Comparison of ENCODE assay signal across 31 mouse cellular contexts in genomic region chr19:48482946-48483345, GRCm38 (mm10).
DNase-seq lines count a peak whose midpoint lies in the region; ATAC-seq and TF ChIP-seq lines count a peak whose summit lies in the region.
"Had no signal": no experiment of that assay in that cellular context is flagged by ENCODE, and none has a peak within 500 bp of the region (broad histone marks: within the 10 kb centered on the region; RNA-seq: fewer than 3 reads in every experiment).

No protein-coding gene starts in this region.

- H3K27ac ChIP-seq in forebrain, embryonic 13.5 days: no peak overlapping the region
- no peak overlapping the region for H3K27ac ChIP-seq in forebrain, embryonic 10.5 days
- no peak overlapping the region for H3K27ac ChIP-seq in kidney, adult 2 months (ENCODE audit: insufficient read depth, low read depth, low read length)
- no peak overlapping the region for H3K27ac ChIP-seq in kidney, embryonic 16.5 days (ENCODE audit: low read length)
- H3K27ac ChIP-seq in midbrain, embryonic 14.5 days (replicated peaks; ENCODE audit: low read depth, low read length): no peak overlapping the region
- H3K27ac ChIP-seq in midbrain, embryonic 15.5 days: no peak overlapping the region
- no peak overlapping the region for H3K27ac ChIP-seq in forebrain, embryonic 16.5 days (ENCODE audit: low read length)
- H3K27ac ChIP-seq: heart, embryonic 13.5 days; hindbrain, embryonic 13.5 days; limb, embryonic 10.5 days; liver, embryonic 15.5 days; midbrain, embryonic 12.5 days; neural tube, embryonic 12.5 days; stomach, embryonic 15.5 days had no signal

- peaks cover 10% of the 10 kb centered on the region; the same call in 1 of the 2 replicates for H3K4me1 ChIP-seq in forebrain, embryonic 13.5 days
- H3K4me1 ChIP-seq in forebrain, embryonic 10.5 days: no peaks in the 10 kb centered on the region
- no peaks in the 10 kb centered on the region for H3K4me1 ChIP-seq in kidney, adult 2 months (ENCODE audit: control insufficient read depth, insufficient read depth, low read length)
- H3K4me1 ChIP-seq in kidney, embryonic 16.5 days (ENCODE audit: insufficient read depth, low read length): no peaks in the 10 kb centered on the region
- no peaks in the 10 kb centered on the region for H3K4me1 ChIP-seq in midbrain, embryonic 14.5 days (ENCODE audit: control insufficient read depth, insufficient read depth, low read length)
- H3K4me1 ChIP-seq in midbrain, embryonic 15.5 days: 0 out of 2 replicates have a peak, but pooled peaks cover 4% of the 10 kb centered on the region
- peaks cover 5% of the 10 kb centered on the region for H3K4me1 ChIP-seq in forebrain, embryonic 16.5 days (replicated peaks; ENCODE audit: control insufficient read depth, insufficient read depth, low read length)
- H3K4me1 ChIP-seq: limb, embryonic 10.5 days; liver, embryonic 15.5 days; midbrain, embryonic 12.5 days; neural tube, embryonic 12.5 days; stomach, embryonic 15.5 days had no signal

- H3K9me3 ChIP-seq in forebrain, embryonic 13.5 days (replicated peaks): no peaks in the 10 kb centered on the region
- H3K9me3 ChIP-seq in forebrain, embryonic 10.5 days: no peaks in the 10 kb centered on the region
- H3K9me3 ChIP-seq in kidney, embryonic 16.5 days (ENCODE audit: low read length): no peaks in the 10 kb centered on the region
- H3K9me3 ChIP-seq in midbrain, embryonic 14.5 days (ENCODE audit: control insufficient read depth, low read length): no peaks in the 10 kb centered on the region
- H3K9me3 ChIP-seq in midbrain, embryonic 15.5 days: no peaks in the 10 kb centered on the region
- H3K9me3 ChIP-seq in forebrain, embryonic 16.5 days (ENCODE audit: control insufficient read depth, low read length): no peaks in the 10 kb centered on the region
- H3K9me3 ChIP-seq: heart, embryonic 13.5 days; hindbrain, embryonic 13.5 days; limb, embryonic 10.5 days; liver, embryonic 15.5 days; midbrain, embryonic 12.5 days; neural tube, embryonic 12.5 days; stomach, embryonic 15.5 days had no signal

- no peak overlapping the region for H3K4me3 ChIP-seq in forebrain, embryonic 13.5 days
- no peak overlapping the region for H3K4me3 ChIP-seq in forebrain, embryonic 10.5 days
- no peak overlapping the region for H3K4me3 ChIP-seq in kidney, adult 2 months (ENCODE audit: insufficient read depth, low read depth, low read length)
- H3K4me3 ChIP-seq in kidney, embryonic 16.5 days (ENCODE audit: low read length): no peak overlapping the region
- H3K4me3 ChIP-seq in midbrain, embryonic 14.5 days (replicated peaks; ENCODE audit: low read depth, low read length): no peak overlapping the region
- H3K4me3 ChIP-seq in midbrain, embryonic 15.5 days: no peak overlapping the region
- no peak overlapping the region for H3K4me3 ChIP-seq in forebrain, embryonic 16.5 days (replicated peaks; ENCODE audit: low read length)
- H3K4me3 ChIP-seq: heart, embryonic 13.5 days; hindbrain, embryonic 13.5 days; limb, embryonic 10.5 days; liver, embryonic 15.5 days; midbrain, embryonic 12.5 days; neural tube, embryonic 12.5 days; stomach, embryonic 15.5 days had no signal

- H3K27me3 ChIP-seq in forebrain, embryonic 13.5 days: no peaks in the 10 kb centered on the region
- H3K27me3 ChIP-seq in forebrain, embryonic 10.5 days (ENCODE audit: poor library complexity, severe bottlenecking): no peaks in the 10 kb centered on the region
- no peaks in the 10 kb centered on the region; the same call in 1 of the 2 replicates for H3K27me3 ChIP-seq in kidney, adult 2 months (replicated peaks; ENCODE audit: control insufficient read depth, insufficient read depth, low read length)
- no peaks in the 10 kb centered on the region for H3K27me3 ChIP-seq in kidney, embryonic 16.5 days (ENCODE audit: insufficient read depth, low read length)
- H3K27me3 ChIP-seq in midbrain, embryonic 14.5 days (ENCODE audit: control insufficient read depth, insufficient read depth, low read length): no peaks in the 10 kb centered on the region
- no peaks in the 10 kb centered on the region for H3K27me3 ChIP-seq in midbrain, embryonic 15.5 days (replicated peaks)
- no peaks in the 10 kb centered on the region for H3K27me3 ChIP-seq in forebrain, embryonic 16.5 days (replicated peaks; ENCODE audit: control insufficient read depth, insufficient read depth, low read length)
- H3K27me3 ChIP-seq: heart, embryonic 13.5 days; hindbrain, embryonic 13.5 days; liver, embryonic 15.5 days; midbrain, embryonic 12.5 days; neural tube, embryonic 12.5 days; Patski; stomach, embryonic 15.5 days had no signal

- no peak for TF ChIP-seq CTCF in kidney, adult 2 months (conservative IDR thresholded peaks at IDR 0.05; ENCODE audit: insufficient read depth, insufficient read length, low read depth, low read length)

- WGBS in forebrain, embryonic 13.5 days: 48% methylated on average over 3 of the region's 3 CpGs
- 96% methylated on average over 3 of the region's 3 CpGs for WGBS in forebrain, embryonic 10.5 days
- WGBS in kidney, adult 2 months: 42% methylated on average over 3 of the region's 3 CpGs
- 43% methylated on average over 3 of the region's 3 CpGs for WGBS in kidney, embryonic 16.5 days
- 50% methylated on average over 3 of the region's 3 CpGs for WGBS in midbrain, embryonic 14.5 days
- 46% methylated on average over 3 of the region's 3 CpGs for WGBS in midbrain, embryonic 15.5 days
- WGBS in forebrain, embryonic 16.5 days: 22% methylated on average over 3 of the region's 3 CpGs

- ATAC-seq in forebrain, embryonic 13.5 days: peak; percentile 73
- ATAC-seq in kidney, embryonic 16.5 days (ENCODE audit: low FRiP score, low TSS enrichment): no peak
- ATAC-seq in midbrain, embryonic 14.5 days (ENCODE audit: low FRiP score, low TSS enrichment): no peak
- no peak for ATAC-seq in midbrain, embryonic 15.5 days (replicated peaks)
- peak; percentile 54 for ATAC-seq in forebrain, embryonic 16.5 days
- ATAC-seq: lung, postnatal 0 days; Patski had no signal

- no peaks in the 10 kb centered on the region for H3K36me3 ChIP-seq in forebrain, embryonic 13.5 days (ENCODE audit: poor library complexity, severe bottlenecking)
- H3K36me3 ChIP-seq in forebrain, embryonic 10.5 days (replicated peaks): no peaks in the 10 kb centered on the region
- H3K36me3 ChIP-seq in kidney, adult 2 months (ENCODE audit: control insufficient read depth, insufficient read depth, low read length): no peaks in the 10 kb centered on the region
- H3K36me3 ChIP-seq in kidney, embryonic 16.5 days (ENCODE audit: insufficient read depth, low read length): no peaks in the 10 kb centered on the region
- H3K36me3 ChIP-seq in midbrain, embryonic 14.5 days (ENCODE audit: control insufficient read depth, insufficient read depth, low read length): no peaks in the 10 kb centered on the region
- no peaks in the 10 kb centered on the region for H3K36me3 ChIP-seq in midbrain, embryonic 15.5 days (replicated peaks)
- no peaks in the 10 kb centered on the region for H3K36me3 ChIP-seq in forebrain, embryonic 16.5 days (ENCODE audit: control insufficient read depth, insufficient read depth)
- H3K36me3 ChIP-seq: heart, embryonic 13.5 days; hindbrain, embryonic 13.5 days; limb, embryonic 10.5 days; liver, embryonic 15.5 days; midbrain, embryonic 12.5 days; neural tube, embryonic 12.5 days; stomach, embryonic 15.5 days had no signal

- TF ChIP-seq POLR2A in kidney, adult 2 months (IDR thresholded peaks at IDR 0.05; ENCODE audit: low read depth, low read length): no peak

- H3K9ac ChIP-seq in forebrain, embryonic 13.5 days: no peak overlapping the region
- H3K9ac ChIP-seq in kidney, embryonic 16.5 days (replicated peaks; ENCODE audit: low read length): no peak overlapping the region
- H3K9ac ChIP-seq in midbrain, embryonic 14.5 days (replicated peaks; ENCODE audit: low read length): no peak overlapping the region
- no peak overlapping the region for H3K9ac ChIP-seq in midbrain, embryonic 15.5 days
- no peak overlapping the region for H3K9ac ChIP-seq in forebrain, embryonic 16.5 days (replicated peaks; ENCODE audit: low read depth, low read length)
- H3K9ac ChIP-seq: heart, embryonic 13.5 days; hindbrain, embryonic 13.5 days; liver, embryonic 15.5 days; midbrain, embryonic 12.5 days; neural tube, embryonic 12.5 days; stomach, embryonic 15.5 days had no signal

- no peak for DNase-seq in forebrain, embryonic 10.5 days (ENCODE audit: extremely low spot score, low spot score)
- peak; percentile 6 for DNase-seq in kidney, adult 2 months
- DNase-seq in midbrain, embryonic 14.5 days: peak; percentile 60
- no peak for DNase-seq in thymus, postnatal 4 days
- DNase-seq: adrenal gland, postnatal 36 days; cerebellum, adult 11-12 months; cerebellum, postnatal 36 days; gastrocnemius, postnatal 14 days; heart, adult 11 months; heart, postnatal 14 days; kidney, adult 8-10 months; kidney, postnatal 36 days; layer of hippocampus, adult 9-11 months; liver; right cerebral cortex, adult 18-20 months; right cerebral cortex, postnatal 4 days; thymus, adult 18-20 months; thymus, postnatal 36 days had no signal

- no peak overlapping the region for H3K4me2 ChIP-seq in forebrain, embryonic 13.5 days
- H3K4me2 ChIP-seq in kidney, embryonic 16.5 days (replicated peaks; ENCODE audit: low read depth, low read length): no peak overlapping the region
- H3K4me2 ChIP-seq in midbrain, embryonic 14.5 days (ENCODE audit: low read length): no peak overlapping the region
- no peak overlapping the region for H3K4me2 ChIP-seq in midbrain, embryonic 15.5 days
- no peak overlapping the region for H3K4me2 ChIP-seq in forebrain, embryonic 16.5 days (ENCODE audit: low read length)
- H3K4me2 ChIP-seq: heart, embryonic 13.5 days; hindbrain, embryonic 13.5 days; liver, embryonic 15.5 days; midbrain, embryonic 12.5 days; neural tube, embryonic 12.5 days; stomach, embryonic 15.5 days had no signal

Comparison
In these comparisons a context has a peak if more than half of its experiments do, and no peak if none do; other contexts are left out.
1. ATAC-seq: peak in forebrain, embryonic 13.5 days (single experiment) and forebrain, embryonic 16.5 days (single experiment); none in kidney, embryonic 16.5 days (single experiment), midbrain, embryonic 14.5 days (single experiment) and midbrain, embryonic 15.5 days (single experiment).
2. DNase-seq: peak in kidney, adult 2 months (single experiment) and midbrain, embryonic 14.5 days (single experiment); none in forebrain, embryonic 10.5 days (single experiment) and thymus, postnatal 4 days (single experiment).